Mouse (Mus musculus) heart, postnatal 25 days (tissue): ENCODE measurements at regions not wholly inside any gene's neighbourhood (a gene's known extent, or its start where the extent isn't known, plus 50 kb on each side); places are given as distances from the start of the nearest gene placed in this dataset.
A peak's percentile ranks its signal among the peaks of the same experiment; 100 is the strongest.

Experiments used
- DNase-seq: peaks from one replicate; pipeline ENCODE4 v3.0.0; 2022; ENCODE audit warnings: low spot score
- intact Hi-C: fragments of 180-260 bp; cut with DNase I; formaldehyde crosslinking; loops from one replicate; pipeline ENCODE4 v1.15.1; 2025

- intact Hi-C loops, result no loop called here
- DNase-seq, result no peak
Observed at GRCm38 (mm10) chr2:128450045-128450444, 141.0 kb upstream of the Spdye4c start.

GRCm38 (mm10) chr2:128451554-128452239 is 139.3 kb upstream of the Spdye4c start:
- intact Hi-C loops, result no loop called here
- no peak for DNase-seq

GRCm38 (mm10) chr2:128452582-128452981 is 138.4 kb upstream of the Spdye4c start:
- intact Hi-C loops, result no loop called here
- DNase-seq, result no peak

GRCm38 (mm10) chr2:128454509-128454908 is 136.5 kb upstream of the Spdye4c start:
- no peak for DNase-seq

GRCm38 (mm10) chr2:128457591-128458209 is 133.3 kb upstream of the Spdye4c start:
- DNase-seq, result no peak
- intact Hi-C loops, result no loop called here

More at GRCm38 (mm10) chr2:128454509-128454908, 136.5 kb upstream of the Spdye4c start:
- intact Hi-C loops, result no loop called here

GRCm38 (mm10) chr2:128465214-128465984 is 125.6 kb upstream of the Spdye4c start:
- intact Hi-C loops, result no loop called here
- DNase-seq, result no peak

- DNase-seq, result no peak
- intact Hi-C loops, result no loop called here
Observed at GRCm38 (mm10) chr2:128467490-128468245, 123.3 kb upstream of the Spdye4c start.

- no peak for DNase-seq
Observed at GRCm38 (mm10) chr2:128468323-128468722, 122.7 kb upstream of the Spdye4c start.

GRCm38 (mm10) chr2:128470351-128470750 is 120.7 kb upstream of the Spdye4c start:
- peak; percentile 41 for DNase-seq
- intact Hi-C loops, result no loop called here

More at GRCm38 (mm10) chr2:128468323-128468722, 122.7 kb upstream of the Spdye4c start:
- intact Hi-C loops, result no loop called here

GRCm38 (mm10) chr2:128473241-128473954 is 117.6 kb upstream of the Spdye4c start:
- intact Hi-C loops, result no loop called here
- no peak for DNase-seq

GRCm38 (mm10) chr2:128473997-128474396 is 117.0 kb upstream of the Spdye4c start:
- intact Hi-C loops, result no loop called here
- DNase-seq, result no peak

- no peak for DNase-seq
- intact Hi-C loops, result no loop called here
Observed at GRCm38 (mm10) chr2:128477242-128477641, 113.8 kb upstream of the Spdye4c start.

GRCm38 (mm10) chr2:128491217-128491877 is 99.7 kb upstream of the Spdye4c start:
- intact Hi-C loops, result no loop called here
- no peak for DNase-seq

GRCm38 (mm10) chr2:128493871-128494270 is 97.1 kb upstream of the Spdye4c start:
- no peak for DNase-seq
- intact Hi-C loops, result no loop called here

- no peak for DNase-seq
- intact Hi-C loops, result no loop called here
Observed at GRCm38 (mm10) chr2:128497891-128498290, 93.1 kb upstream of the Spdye4c start.

- DNase-seq, result no peak
- intact Hi-C loops, result no loop called here
Observed at GRCm38 (mm10) chr2:128498611-128499010, 92.4 kb upstream of the Spdye4c start.

GRCm38 (mm10) chr2:128499575-128500184 is 91.3 kb upstream of the Spdye4c start:
- no peak for DNase-seq
- intact Hi-C loops, result no loop called here

GRCm38 (mm10) chr2:128502676-128503075 is 88.3 kb upstream of the Spdye4c start:
- no peak for DNase-seq
- intact Hi-C loops, result no loop called here
